Mouse (Mus musculus): ENCODE measurements around the gene Rmdn3. TPM values are rescaled to one million over a fixed set of nuclear protein-coding genes. Genes with fewer than 3 reads are reported as not detected.
A peak's percentile ranks its signal among the peaks of the same experiment; 100 is the strongest.

The Rmdn3 gene
- polyA plus RNA-seq, 1 experiment from 2014 or later, result 39.0 TPM

DNA sequence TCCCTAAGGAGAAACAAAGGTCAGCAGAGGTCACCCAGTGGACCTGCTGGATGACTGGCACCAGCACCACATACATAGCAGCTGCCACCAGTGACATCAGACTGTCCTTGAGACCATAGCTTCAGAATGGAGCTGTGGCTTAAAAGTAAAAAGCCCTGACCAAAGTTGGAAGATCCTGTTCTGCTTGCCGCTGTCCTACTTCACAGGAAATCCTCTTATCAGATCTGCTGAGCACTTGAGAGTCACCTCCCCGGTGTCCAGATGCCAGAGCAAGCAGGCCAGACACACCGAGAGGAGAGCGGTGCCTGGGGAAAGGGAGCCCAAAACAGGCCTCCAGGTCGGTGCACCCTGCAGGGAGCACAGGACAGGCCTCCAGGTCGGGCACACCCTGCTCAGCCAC lies 4.6 kb downstream of the Rmdn3 start:
- Histone ChIP-seq H3K36me3 (replicated peaks; ENCODE audit: insufficient read depth, low read length) (peaks cover 66% of the 10 kb centered on the region), H3K27me3 (ENCODE audit: insufficient read depth, low read length) (no peaks in the 10 kb centered on the region), H3K9me3 (ENCODE audit: low read length) (no peaks in the 10 kb centered on the region), H3K4me2 (ENCODE audit: low read depth, low read length) (no peak overlapping the region), H3K4me3 (ENCODE audit: low read depth, low read length) (no peak overlapping the region), H3K27ac (ENCODE audit: low read depth) (no peak overlapping the region), H3K9ac (replicated peaks) (no peak overlapping the region), H3K4me1 (ENCODE audit: insufficient read depth) (peaks cover 18% of the 10 kb centered on the region)
- WGBS (ENCODE audit: insufficient replicate concordance), result 62% methylated on average over 6 of the region's 6 CpGs
- ATAC-seq, result no peak
- no peak for DNase-seq
- no peak for TF ChIP-seq CTCF (IDR thresholded peaks at IDR 0.05; ENCODE audit: low read depth)
- no peak for TF ChIP-seq EP300 (IDR thresholded peaks at IDR 0.05; ENCODE audit: low read depth)

DNA sequence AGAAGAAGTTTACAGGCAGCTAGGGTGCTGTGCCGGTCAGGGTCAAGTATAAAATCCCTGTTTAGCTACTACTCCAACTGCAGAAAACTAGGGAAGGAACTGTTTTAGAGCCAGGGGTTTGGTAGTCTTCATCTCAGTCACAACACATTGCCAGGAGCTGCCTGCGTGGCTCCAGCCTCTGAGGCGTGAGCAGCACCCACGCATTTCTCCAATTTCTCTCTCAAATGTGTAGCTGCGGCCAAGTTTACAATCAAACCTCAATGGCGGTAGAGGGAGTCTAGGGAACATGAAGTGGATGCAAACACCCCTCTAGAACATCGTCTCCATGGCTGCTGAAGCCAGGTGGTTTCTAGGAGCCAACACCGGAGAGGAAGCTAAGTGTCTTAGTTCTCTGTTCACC lies 9.1 kb downstream of the Rmdn3 start:
- Histone ChIP-seq H3K4me3 (ENCODE audit: low read depth, low read length) (no peak overlapping the region), H3K4me1 (ENCODE audit: insufficient read depth) (no peaks in the 10 kb centered on the region), H3K9ac (replicated peaks) (no peak overlapping the region), H3K27me3 (ENCODE audit: insufficient read depth, low read length) (no peaks in the 10 kb centered on the region), H3K36me3 (replicated peaks; ENCODE audit: insufficient read depth, low read length) (peaks cover 87% of the 10 kb centered on the region), H3K27ac (ENCODE audit: low read depth) (no peak overlapping the region), H3K4me2 (ENCODE audit: low read depth, low read length) (no peak overlapping the region), H3K9me3 (ENCODE audit: low read length) (no peaks in the 10 kb centered on the region)
- TF ChIP-seq EP300 (IDR thresholded peaks at IDR 0.05; ENCODE audit: low read depth) (no peak), CTCF (IDR thresholded peaks at IDR 0.05; ENCODE audit: low read depth) (no peak)
- DNase-seq, result no peak
- WGBS (ENCODE audit: insufficient replicate concordance), result 92% methylated on average over 8 of the region's 8 CpGs
- ATAC-seq, result no peak

DNA sequence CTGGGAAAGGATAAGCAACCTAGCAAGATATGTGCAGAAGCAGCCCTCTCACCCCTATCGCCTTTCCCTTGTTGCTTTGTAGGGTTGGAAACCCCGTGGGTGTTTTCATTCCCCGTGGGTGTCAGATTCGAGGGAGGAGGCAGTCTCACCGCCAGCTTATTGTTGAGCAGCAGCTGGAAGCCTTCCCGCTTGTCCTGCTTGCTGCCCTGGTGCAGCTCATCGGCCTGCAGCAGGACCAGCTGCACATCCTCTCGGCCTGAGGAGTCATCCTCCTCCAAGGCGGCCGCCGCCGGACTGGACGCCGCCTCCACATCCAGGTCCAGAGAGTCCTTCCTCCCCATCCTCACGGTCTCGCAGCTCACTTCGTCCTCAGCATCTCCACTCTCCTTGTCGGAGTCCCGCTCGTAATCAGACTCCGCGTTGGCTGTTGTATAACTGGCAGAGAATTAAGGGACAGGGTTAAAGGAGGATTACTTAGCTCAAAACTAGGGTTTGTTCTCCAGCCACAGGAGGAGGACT lies 9.6 kb downstream of the Rmdn3 start:
- H3K27me3 ChIP-seq (ENCODE audit: insufficient read depth, low read length), result no peaks in the 10 kb centered on the region
- no peak for TF ChIP-seq CTCF (IDR thresholded peaks at IDR 0.05; ENCODE audit: low read depth)
- no peak for TF ChIP-seq EP300 (IDR thresholded peaks at IDR 0.05; ENCODE audit: low read depth)
- no peaks in the 10 kb centered on the region for H3K4me1 ChIP-seq (ENCODE audit: insufficient read depth)
- H3K4me3 ChIP-seq (ENCODE audit: low read depth, low read length), result no peak overlapping the region
- H3K9ac ChIP-seq (replicated peaks), result no peak overlapping the region
- DNase-seq (no peak), ATAC-seq (no peak)
- no peaks in the 10 kb centered on the region for H3K9me3 ChIP-seq (ENCODE audit: low read length)
- peaks cover 89% of the 10 kb centered on the region for H3K36me3 ChIP-seq (replicated peaks; ENCODE audit: insufficient read depth, low read length)
- H3K4me2 ChIP-seq (ENCODE audit: low read depth, low read length), result no peak overlapping the region
- 92% methylated on average over 22 of the region's 22 CpGs for WGBS (ENCODE audit: insufficient replicate concordance)
- no peak overlapping the region for H3K27ac ChIP-seq (ENCODE audit: low read depth)

GRCm38 (mm10) chr2:119146435-119146834 lies 10.4 kb downstream of the Rmdn3 start:
- no peak overlapping the region for H3K4me3 ChIP-seq (ENCODE audit: low read depth, low read length)
- peaks cover 89% of the 10 kb centered on the region for H3K36me3 ChIP-seq (replicated peaks; ENCODE audit: insufficient read depth, low read length)
- H3K9ac ChIP-seq (replicated peaks), result no peak overlapping the region
- H3K4me1 ChIP-seq (ENCODE audit: insufficient read depth), result no peaks in the 10 kb centered on the region
- no peaks in the 10 kb centered on the region for H3K27me3 ChIP-seq (ENCODE audit: insufficient read depth, low read length)
- no peaks in the 10 kb centered on the region for H3K9me3 ChIP-seq (ENCODE audit: low read length)
- H3K4me2 ChIP-seq (ENCODE audit: low read depth, low read length), result no peak overlapping the region
- WGBS (ENCODE audit: insufficient replicate concordance), result 86% methylated on average over 6 of the region's 6 CpGs
- H3K27ac ChIP-seq (ENCODE audit: low read depth), result no peak overlapping the region
- DNase-seq, result no peak
- ATAC-seq, result no peak
- no peak for TF ChIP-seq EP300 (IDR thresholded peaks at IDR 0.05; ENCODE audit: low read depth)

DNA sequence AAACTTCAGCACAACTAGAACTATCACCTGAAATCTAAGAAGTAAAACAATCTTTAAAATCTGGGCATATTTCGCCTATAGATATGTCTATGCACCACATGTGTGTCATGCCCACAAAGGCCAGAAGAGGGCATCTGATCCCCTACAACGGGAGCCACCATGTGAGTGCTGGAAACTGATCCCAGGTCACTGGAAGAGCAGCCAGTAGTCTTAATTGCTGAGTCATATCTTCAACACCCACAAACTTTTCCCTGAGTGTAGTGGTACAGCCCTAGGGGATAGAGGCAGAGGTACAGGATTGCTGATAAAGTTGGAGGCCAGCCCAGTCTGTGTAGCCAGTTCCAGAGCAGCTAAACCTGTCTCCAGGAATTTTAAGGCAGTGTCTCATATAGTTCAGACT lies 11.6 kb downstream of the Rmdn3 start:
- no peaks in the 10 kb centered on the region for H3K27me3 ChIP-seq (ENCODE audit: insufficient read depth, low read length)
- H3K9ac ChIP-seq (replicated peaks), result no peak overlapping the region
- H3K4me3 ChIP-seq (ENCODE audit: low read depth, low read length), result no peak overlapping the region
- 91% methylated on average over 2 of the region's 2 CpGs for WGBS (ENCODE audit: insufficient replicate concordance)
- no peak for DNase-seq
- H3K36me3 ChIP-seq (replicated peaks; ENCODE audit: insufficient read depth, low read length), result peaks cover 91% of the 10 kb centered on the region
- H3K4me1 ChIP-seq (ENCODE audit: insufficient read depth), result no peaks in the 10 kb centered on the region
- no peak overlapping the region for H3K4me2 ChIP-seq (ENCODE audit: low read depth, low read length)
- H3K27ac ChIP-seq (ENCODE audit: low read depth), result no peak overlapping the region
- no peaks in the 10 kb centered on the region for H3K9me3 ChIP-seq (ENCODE audit: low read length)
- ATAC-seq, result peak; percentile 41; the same call in 1 of the 2 replicates
- TF ChIP-seq EP300 (IDR thresholded peaks at IDR 0.05; ENCODE audit: low read depth), result no peak
- TF ChIP-seq CTCF (IDR thresholded peaks at IDR 0.05; ENCODE audit: low read depth), result peak; percentile 65

- H3K4me2 ChIP-seq (ENCODE audit: low read depth, low read length), result peak overlapping the region; percentile 46
- peak; percentile 49 for DNase-seq
Measured at GRCm38 (mm10) chr2:119136346-119136898, 20.4 kb downstream of the Rmdn3 start.

More at GRCm38 (mm10) chr2:119136346-119136898, 20.4 kb downstream of the Rmdn3 start:
- peak; percentile 97 for ATAC-seq
- H3K27me3 ChIP-seq (ENCODE audit: insufficient read depth, low read length), result no peaks in the 10 kb centered on the region
- TF ChIP-seq EP300 (IDR thresholded peaks at IDR 0.05; ENCODE audit: low read depth) (peak; percentile 97), CTCF (IDR thresholded peaks at IDR 0.05; ENCODE audit: low read depth) (no peak)
- no peak overlapping the region for H3K4me3 ChIP-seq (ENCODE audit: low read depth, low read length)
- WGBS (ENCODE audit: insufficient replicate concordance), result 41% methylated on average over 5 of the region's 5 CpGs
- no peak overlapping the region; the same call in 1 of the 2 replicates for H3K9ac ChIP-seq (replicated peaks)
- H3K36me3 ChIP-seq (replicated peaks; ENCODE audit: insufficient read depth, low read length), result peaks cover 73% of the 10 kb centered on the region
- H3K4me1 ChIP-seq (ENCODE audit: insufficient read depth), result peaks cover 3% of the 10 kb centered on the region
- H3K9me3 ChIP-seq (ENCODE audit: low read length), result no peaks in the 10 kb centered on the region
- H3K27ac ChIP-seq (ENCODE audit: low read depth), result peak overlapping the region; percentile 67

Measured in liver, postnatal 0 days (tissue).